In genomic region chr8:82969967-82970366, GRCm38 (mm10) we compare ENCODE assay signal across 8 mouse cellular contexts.
DNase-seq lines count a peak whose midpoint lies in the region; ATAC-seq lines count a peak whose summit lies in the region.

No protein-coding gene starts in this region.

- H3K4me2 ChIP-seq in hindbrain, embryonic 11.5 days (replicated peaks; ENCODE audit: low read depth, low read length), result no peak overlapping the region
- H3K4me2 ChIP-seq in hindbrain, embryonic 16.5 days (ENCODE audit: low read length), result no peak overlapping the region
- no peak overlapping the region for H3K4me2 ChIP-seq in forebrain, embryonic 15.5 days (replicated peaks)
- H3K4me2 ChIP-seq in limb, embryonic 11.5 days (ENCODE audit: low read depth, severe bottlenecking), result no peak overlapping the region

- no peaks in the 10 kb centered on the region for H3K9me3 ChIP-seq in hindbrain, embryonic 11.5 days (ENCODE audit: control insufficient read depth, low read length)
- H3K9me3 ChIP-seq in hindbrain, embryonic 16.5 days (ENCODE audit: control insufficient read depth, low read length), result no peaks in the 10 kb centered on the region
- H3K9me3 ChIP-seq in forebrain, embryonic 15.5 days, result no peaks in the 10 kb centered on the region
- H3K9me3 ChIP-seq in limb, embryonic 11.5 days (ENCODE audit: control insufficient read depth, low read length), result no peaks in the 10 kb centered on the region

- DNase-seq in hindbrain, embryonic 11.5 days (ENCODE audit: low spot score), result peak; percentile 12
- DNase-seq in limb, embryonic 11.5 days (ENCODE audit: low spot score), result peak; percentile 69
- peak; percentile 77 for DNase-seq in retina, postnatal 1 day
- DNase-seq in cerebellum, adult 11-12 months, result no peak
- DNase-seq in layer of hippocampus, adult 11-12 months (ENCODE audit: low spot score), result no peak

- no peak overlapping the region for H3K9ac ChIP-seq in hindbrain, embryonic 11.5 days (ENCODE audit: low read depth, low read length)
- H3K9ac ChIP-seq in hindbrain, embryonic 16.5 days (ENCODE audit: low read depth, low read length), result no peak overlapping the region
- no peak overlapping the region for H3K9ac ChIP-seq in forebrain, embryonic 15.5 days (replicated peaks)
- no peak overlapping the region for H3K9ac ChIP-seq in limb, embryonic 11.5 days (ENCODE audit: low read length)

- ATAC-seq in hindbrain, embryonic 11.5 days (ENCODE audit: low FRiP score), result no peak
- no peak for ATAC-seq in hindbrain, embryonic 16.5 days
- ATAC-seq in forebrain, embryonic 15.5 days (replicated peaks), result 0 out of 2 replicates have a peak, but pooled peaks have one; percentile 59
- ATAC-seq in limb, embryonic 11.5 days (ENCODE audit: insufficient number of reproducible peaks, low FRiP score, low TSS enrichment, low read depth), result peak; percentile 87
- no peak for ATAC-seq in granulocyte monocyte progenitor cell, adult 5-6 weeks (replicated peaks; ENCODE audit: poor library complexity, severe bottlenecking)

- no peaks in the 10 kb centered on the region for H3K4me1 ChIP-seq in hindbrain, embryonic 11.5 days (replicated peaks; ENCODE audit: control insufficient read depth, insufficient read depth, low read length)
- no peaks in the 10 kb centered on the region; the same call in 1 of the 2 replicates for H3K4me1 ChIP-seq in hindbrain, embryonic 16.5 days (ENCODE audit: control insufficient read depth, insufficient read depth, low read depth, low read length)
- H3K4me1 ChIP-seq in forebrain, embryonic 15.5 days, result peaks cover 22% of the 10 kb centered on the region
- peaks cover 30% of the 10 kb centered on the region for H3K4me1 ChIP-seq in limb, embryonic 11.5 days (ENCODE audit: control insufficient read depth, insufficient read depth, low read length)

- 35% methylated on average over 3 of the region's 3 CpGs for WGBS in hindbrain, embryonic 11.5 days
- WGBS in hindbrain, embryonic 16.5 days, result 30% methylated on average over 3 of the region's 3 CpGs
- 27% methylated on average over 3 of the region's 3 CpGs for WGBS in forebrain, embryonic 15.5 days
- whole genome bisulfite sequencing in limb, embryonic 11.5 days, result 20% methylated on average over 3 of the region's 3 CpGs

- H3K27me3 ChIP-seq in hindbrain, embryonic 11.5 days (ENCODE audit: control insufficient read depth, insufficient read depth, low read length), result no peaks in the 10 kb centered on the region
- no peaks in the 10 kb centered on the region for H3K27me3 ChIP-seq in hindbrain, embryonic 16.5 days (replicated peaks; ENCODE audit: control insufficient read depth, insufficient read depth, low read length)
- H3K27me3 ChIP-seq in forebrain, embryonic 15.5 days, result no peaks in the 10 kb centered on the region
- H3K27me3 ChIP-seq in limb, embryonic 11.5 days (ENCODE audit: control insufficient read depth, insufficient read depth, low read length), result no peaks in the 10 kb centered on the region

- H3K36me3 ChIP-seq in hindbrain, embryonic 11.5 days (ENCODE audit: control insufficient read depth, insufficient read depth, low read length), result no peaks in the 10 kb centered on the region
- H3K36me3 ChIP-seq in hindbrain, embryonic 16.5 days (ENCODE audit: control insufficient read depth, insufficient read depth, low read length), result no peaks in the 10 kb centered on the region
- H3K36me3 ChIP-seq in forebrain, embryonic 15.5 days, result no peaks in the 10 kb centered on the region
- no peaks in the 10 kb centered on the region for H3K36me3 ChIP-seq in limb, embryonic 11.5 days (ENCODE audit: control insufficient read depth, insufficient read depth, low read length)

- no peak overlapping the region for H3K27ac ChIP-seq in hindbrain, embryonic 11.5 days (ENCODE audit: low read depth, low read length)
- no peak overlapping the region for H3K27ac ChIP-seq in hindbrain, embryonic 16.5 days (ENCODE audit: low read depth, low read length)
- no peak overlapping the region for H3K27ac ChIP-seq in forebrain, embryonic 15.5 days (replicated peaks)
- H3K27ac ChIP-seq in limb, embryonic 11.5 days (replicated peaks; ENCODE audit: low read depth, low read length), result peak overlapping the region; percentile 62; the same call in 1 of the 2 replicates

- H3K4me3 ChIP-seq in hindbrain, embryonic 11.5 days (ENCODE audit: low read depth, low read length), result no peak overlapping the region
- no peak overlapping the region for H3K4me3 ChIP-seq in hindbrain, embryonic 16.5 days (ENCODE audit: low read length)
- no peak overlapping the region for H3K4me3 ChIP-seq in forebrain, embryonic 15.5 days
- H3K4me3 ChIP-seq in limb, embryonic 11.5 days (ENCODE audit: low read depth, low read length), result no peak overlapping the region

Comparison
In these comparisons a context has a peak if more than half of its experiments do, and no peak if none do; other contexts are left out.
1. ATAC-seq: peak in forebrain, embryonic 15.5 days (single experiment) and limb, embryonic 11.5 days (single experiment); none in hindbrain, embryonic 11.5 days (single experiment), hindbrain, embryonic 16.5 days (single experiment) and granulocyte monocyte progenitor cell, adult 5-6 weeks (single experiment).
2. DNase-seq: peak in hindbrain, embryonic 11.5 days (single experiment), limb, embryonic 11.5 days (single experiment) and retina, postnatal 1 day (single experiment); none in cerebellum, adult 11-12 months (single experiment) and layer of hippocampus, adult 11-12 months (single experiment).